Mouse (Mus musculus) gastrocnemius, postnatal 14 days (tissue): ENCODE results near the gene Gm11595. TPM values are rescaled to one million over a fixed set of nuclear protein-coding genes. Genes with fewer than 3 reads are reported as not detected.
"Not testable (repeated sequence)": the region's sequence is repeated elsewhere in the genome, so short reads cannot be mapped to it uniquely, and the experiment has no call there.

Experiments
- DNase-seq: peaks from one replicate; pipeline ENCODE4 v3.0.0; 2021; ENCODE audit warnings: mixed read lengths
- intact Hi-C: fragments of 180-260 bp; cut with DNase I; formaldehyde crosslinking; loops from one replicate; pipeline ENCODE4 v1.15.1; 2025; ENCODE audit warnings: low total_unique reads
- long read RNA-seq, 2 experiments: library from polyadenylated mRNA; stranded (forward); transcript quantifications; one replicate each; pipeline ENCODE4 v2.0.0; 2021
- total RNA-seq, 2 experiments: library from RNA; stranded (reverse); gene quantifications; 2 replicates each; pipeline ENCODE4 v1.2.3; 2021

Gene Gm11595
- total RNA-seq, result not detected
- long read RNA-seq, experiment 1, result 0 reads
- long read RNA-seq, experiment 2, result 0 reads

GRCm38 (mm10) chr11:99772813-99773212, at the start of gene Gm11595:
TSS of gene Gm11595 (minus strand) at chr11:99772913.
- DNase-seq, intact Hi-C loops: not testable (repeated sequence)

DNA sequence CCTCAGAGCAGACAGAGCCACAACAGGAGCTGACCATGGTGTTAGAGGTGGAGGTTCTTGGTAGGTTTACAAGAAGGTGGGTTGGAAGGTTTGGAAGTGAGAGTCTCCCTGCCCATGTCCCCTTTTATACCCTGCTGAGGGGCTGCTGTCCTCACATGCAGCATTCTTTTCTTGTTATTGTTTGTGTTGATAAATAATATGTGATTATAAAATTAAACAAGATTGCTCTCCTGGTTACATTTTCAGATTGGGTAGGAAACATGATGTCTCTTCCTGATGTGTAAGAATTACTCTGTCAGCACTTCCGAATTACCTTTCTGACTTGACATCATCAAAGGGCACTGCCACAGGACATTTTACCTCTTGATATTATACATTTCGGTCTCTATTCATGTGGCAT, 42.9 kb upstream of the Gm11595 start, which contains the start of gene Gm11564:
Gm11564 (minus strand) TSS at position 101 of the 400 bp plus-strand sequence.
- intact Hi-C loops, DNase-seq: not testable (repeated sequence)

DNA sequence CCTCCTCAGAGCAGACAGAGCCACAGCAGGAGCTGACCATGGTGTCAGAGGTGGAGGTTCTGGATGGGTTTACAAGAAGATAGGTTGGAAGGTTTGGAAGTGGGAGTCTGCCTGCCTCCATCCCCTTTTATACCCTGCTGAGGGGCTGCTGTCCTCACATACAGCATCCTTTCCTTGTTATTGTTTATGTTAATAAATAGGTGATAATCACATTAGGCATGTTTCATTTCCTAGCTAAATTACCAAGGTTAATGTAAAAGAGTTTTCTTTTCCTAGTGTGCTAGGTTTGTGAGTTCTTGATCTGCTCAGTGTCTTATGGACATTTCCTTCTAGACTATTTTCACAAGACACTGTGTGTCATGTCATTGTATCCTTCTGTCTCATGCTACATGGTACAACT, 37.1 kb upstream of the Gm11595 start, which contains the start of gene Krtap4-13:
Krtap4-13 (minus strand) TSS at position 101 of the 400 bp plus-strand sequence.
- DNase-seq, intact Hi-C loops: not testable (repeated sequence)

DNA sequence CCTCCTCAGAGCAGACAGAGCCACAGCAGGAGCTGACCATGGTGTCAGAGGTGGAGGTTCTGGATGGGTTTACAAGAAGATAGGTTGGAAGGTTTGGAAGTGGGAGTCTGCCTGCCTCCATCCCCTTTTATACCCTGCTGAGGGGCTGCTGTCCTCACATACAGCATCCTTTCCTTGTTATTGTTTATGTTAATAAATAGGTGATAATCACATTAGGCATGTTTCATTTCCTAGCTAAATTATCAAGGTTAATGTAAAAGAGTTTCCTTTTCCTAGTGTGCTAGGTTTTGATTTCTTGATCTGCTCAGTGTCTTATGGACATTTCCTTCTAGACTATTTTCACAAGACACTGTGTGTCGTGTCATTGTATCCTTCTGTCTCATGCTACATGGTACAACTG, 31.6 kb upstream of the Gm11595 start, which contains the start of gene Gm11554:
Gm11554 (minus strand) TSS at position 101 of the 400 bp plus-strand sequence.
- DNase-seq, intact Hi-C loops: not testable (repeated sequence)

- DNase-seq, intact Hi-C loops: not testable (repeated sequence)
Observed at GRCm38 (mm10) chr11:99798832-99799231, 26.1 kb upstream of the Gm11595 start, which contains the start of gene Gm11569. TSS of gene Gm11569 (minus strand) at chr11:99798932.

GRCm38 (mm10) chr11:99793367-99793766, 20.7 kb upstream of the Gm11595 start, which contains the start of gene Gm11596:
TSS of gene Gm11596 (minus strand) at chr11:99793467.
- intact Hi-C loops, result no loop called here
- DNase-seq, result no peak

DNA sequence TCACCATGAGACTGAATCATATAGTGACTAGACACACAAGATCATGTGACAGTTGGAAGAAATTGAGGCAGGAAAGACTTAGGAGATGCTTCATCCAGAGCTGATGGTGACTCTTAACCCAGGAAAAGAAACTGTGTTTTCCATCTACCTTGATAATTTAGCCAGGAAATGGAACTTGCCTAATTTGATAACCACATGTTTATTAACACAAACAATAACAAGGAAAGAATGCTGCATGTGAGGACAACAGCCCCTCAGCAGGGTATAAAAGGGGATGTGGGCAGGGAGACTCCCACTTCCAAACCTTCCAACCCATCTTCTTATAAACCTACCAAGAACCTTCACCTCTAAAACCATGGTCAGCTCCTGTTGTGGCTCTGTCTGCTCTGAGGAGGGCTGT, 12.2 kb upstream of the Gm11595 start, which contains the start of gene Krtap4-9:
Krtap4-9 (plus strand) TSS at position 301 of the 400 bp plus-strand sequence.
- DNase-seq, result not testable (repeated sequence)

DNA sequence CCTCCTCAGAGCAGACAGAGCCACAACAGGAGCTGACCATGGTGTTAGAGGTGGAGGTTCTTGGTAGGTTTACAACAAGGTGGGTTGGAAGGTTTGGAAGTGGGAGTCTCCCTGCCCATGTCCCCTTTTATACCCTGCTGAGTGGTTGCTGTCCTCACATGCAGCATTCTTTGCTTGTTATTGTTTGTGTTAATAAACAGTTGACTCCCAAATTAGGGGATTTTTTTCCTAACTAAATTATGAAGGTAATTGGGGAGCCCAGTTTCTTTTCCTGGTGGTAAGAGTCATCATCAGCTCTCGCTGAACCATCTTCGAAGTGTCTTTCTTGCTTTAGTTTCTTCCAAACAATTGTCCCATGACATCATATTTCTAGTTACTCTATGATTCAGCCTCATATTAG, 7.9 kb upstream of the Gm11595 start, which contains the start of gene Krtap4-8:
Krtap4-8 (minus strand) TSS at position 101 of the 400 bp plus-strand sequence.
- intact Hi-C loops, result no loop called here
- no peak for DNase-seq

More for the DNA sequence above, 12.2 kb upstream of the Gm11595 start, which contains the start of gene Krtap4-9:
- intact Hi-C loops, result not testable (repeated sequence)

- intact Hi-C loops, result no loop called here
- DNase-seq, result no peak
Observed at GRCm38 (mm10) chr11:99778401-99778800, 5.7 kb upstream of the Gm11595 start.

DNA sequence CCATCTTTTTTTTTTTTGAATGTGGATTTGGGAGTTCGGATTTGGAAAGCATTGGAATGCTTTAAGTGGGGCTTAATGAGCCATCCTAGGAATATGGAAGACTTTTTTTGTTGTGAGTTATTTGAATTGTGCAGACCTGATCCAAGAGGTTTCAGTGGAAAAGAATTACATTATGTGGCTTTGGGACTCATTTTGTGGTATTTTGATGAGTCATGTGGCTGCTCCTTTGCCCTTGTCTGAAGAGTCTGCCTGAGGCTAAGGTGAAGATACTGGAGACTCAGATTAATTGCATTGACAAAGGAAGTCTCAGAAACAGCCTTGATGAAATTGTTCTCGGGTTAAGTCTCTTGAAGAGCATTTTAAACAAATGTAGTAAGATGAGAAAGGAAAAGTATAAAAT, 4.3 kb downstream of the Gm11595 start:
- intact Hi-C loops, result no loop called here
- no peak for DNase-seq

- intact Hi-C loops, result no loop called here
- no peak for DNase-seq
Observed at GRCm38 (mm10) chr11:99758877-99759276, 13.8 kb downstream of the Gm11595 start.

DNA sequence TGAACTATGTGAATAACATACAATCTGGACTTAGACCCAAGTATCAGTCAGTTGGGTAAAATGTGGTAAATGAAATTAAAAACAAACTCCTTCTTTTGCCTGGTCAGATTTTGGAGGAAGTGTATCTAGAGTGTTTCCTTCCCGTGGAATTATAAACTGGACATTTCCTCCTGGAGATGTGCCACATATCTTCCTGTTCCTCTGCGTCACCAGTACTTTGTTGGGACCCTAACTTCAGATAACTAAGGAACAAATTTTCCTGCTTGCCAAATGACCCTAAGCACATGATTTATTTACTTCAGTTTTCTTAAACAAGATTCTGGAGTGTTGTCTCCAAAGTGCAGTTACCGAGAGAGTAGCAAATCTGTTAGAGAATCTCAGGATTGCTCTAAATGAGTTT, 28.7 kb downstream of the Gm11595 start:
- DNase-seq, result no peak
- intact Hi-C loops, result no loop called here

- intact Hi-C loops, result no loop called here
- no peak for DNase-seq
Observed at GRCm38 (mm10) chr11:99734190-99734589, 38.5 kb downstream of the Gm11595 start, which contains the start of gene Gm14180. TSS of gene Gm14180 (minus strand) at chr11:99734290.

DNA sequence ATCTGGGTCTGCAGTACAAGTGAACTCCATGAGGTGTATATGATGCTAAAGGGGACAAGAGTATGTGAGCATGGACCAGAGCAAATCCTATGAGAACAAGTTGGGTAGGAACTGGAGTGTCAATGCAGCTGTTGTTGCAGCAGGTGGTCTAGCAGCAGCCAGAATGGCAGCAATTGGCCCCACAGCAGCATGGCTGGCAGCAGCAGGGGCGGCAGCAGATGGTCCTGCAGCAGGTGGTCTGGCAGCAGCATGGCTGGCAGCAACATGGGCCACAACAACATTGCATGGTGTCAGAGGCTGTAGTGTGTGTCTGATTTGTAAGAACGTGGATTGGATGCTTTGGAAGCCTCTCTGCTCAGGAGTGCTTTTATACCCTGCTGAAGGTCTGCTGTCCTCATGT, 48.7 kb downstream of the Gm11595 start:
- intact Hi-C loops, result loop anchor here (5.0 kb wide), 1 partner anchor 37 kb away; no protein-coding TSS in a partner anchor
- DNase-seq, result no peak

Other genes with a start within 250 kb of the Gm11595 start
- gene Krt40, start 229.8 kb downstream of the Gm11595 start, total RNA-seq, result not detected
- gene Krtap3-3, start 222.0 kb downstream of the Gm11595 start, total RNA-seq, result not detected
- not detected for gene Krtap3-2, start 216.1 kb downstream of the Gm11595 start, total RNA-seq
- not detected for gene Gm11939, start 213.4 kb downstream of the Gm11595 start, total RNA-seq
- not detected for gene Krtap3-1, start 206.3 kb downstream of the Gm11595 start, total RNA-seq
- not detected for gene Krtap1-5, start 191.9 kb downstream of the Gm11595 start, total RNA-seq
- gene Krtap1-4, start 189.3 kb downstream of the Gm11595 start, total RNA-seq, result not detected
- gene Krtap1-3, start 181.6 kb downstream of the Gm11595 start, total RNA-seq, result not detected
- not detected for gene Krtap9-3, start 174.8 kb downstream of the Gm11595 start, total RNA-seq
- gene Gm11938, start 169.6 kb downstream of the Gm11595 start, total RNA-seq, result not detected
- not detected for gene Gm11937, start 162.7 kb downstream of the Gm11595 start, total RNA-seq
- gene Krtap2-4, start 158.1 kb downstream of the Gm11595 start, total RNA-seq, result not detected
- not detected for gene Gm11562, start 152.5 kb downstream of the Gm11595 start, total RNA-seq
- not detected for gene Krtap4-1, start 144.7 kb downstream of the Gm11595 start, total RNA-seq
- not detected for gene Krtap4-2, start 137.8 kb downstream of the Gm11595 start, total RNA-seq
- not detected for gene Krtap4-7, start 128.8 kb downstream of the Gm11595 start, total RNA-seq
- not detected for gene Gm11555, start 122.7 kb downstream of the Gm11595 start, total RNA-seq
- gene Gm11563, start 114.0 kb downstream of the Gm11595 start, total RNA-seq, result not detected
- not detected for gene Krtap4-6, start 107.0 kb downstream of the Gm11595 start, total RNA-seq
- not detected for gene Gm14190, start 82.2 kb downstream of the Gm11595 start, total RNA-seq
- not detected for gene Gm14180, start 38.6 kb downstream of the Gm11595 start, total RNA-seq
- not detected for gene Krtap4-8, start 7.8 kb upstream of the Gm11595 start, total RNA-seq
- gene Krtap4-9, start 12.3 kb upstream of the Gm11595 start, total RNA-seq, result not detected
- gene Gm11596, start 20.6 kb upstream of the Gm11595 start, total RNA-seq, result not detected
- not detected for gene Gm11569, start 26.0 kb upstream of the Gm11595 start, total RNA-seq
- not detected for gene Gm11554, start 31.5 kb upstream of the Gm11595 start, total RNA-seq
- not detected for gene Krtap4-13, start 37.0 kb upstream of the Gm11595 start, total RNA-seq
- gene Gm11564, start 42.8 kb upstream of the Gm11595 start, total RNA-seq, result not detected
- gene 2300003K06Rik, start 65.2 kb upstream of the Gm11595 start, total RNA-seq, result not detected
- gene Krtap4-16, start 78.7 kb upstream of the Gm11595 start, total RNA-seq, result not detected
- not detected for gene Gm11568, start 85.0 kb upstream of the Gm11595 start, total RNA-seq
- not detected for gene Gm11559, start 91.6 kb upstream of the Gm11595 start, total RNA-seq
- gene Krtap9-1, start 100.5 kb upstream of the Gm11595 start, total RNA-seq, result not detected
- gene Gm11567, start 106.3 kb upstream of the Gm11595 start, total RNA-seq, result not detected
- gene Krtap31-1, start 135.0 kb upstream of the Gm11595 start, total RNA-seq, result not detected
- not detected for gene Gm11565, start 141.8 kb upstream of the Gm11595 start, total RNA-seq
- not detected for gene Krtap31-2, start 163.4 kb upstream of the Gm11595 start, total RNA-seq
- not detected for gene Krtap9-5, start 175.6 kb upstream of the Gm11595 start, total RNA-seq
- not detected for gene Krtap29-1, start 206.1 kb upstream of the Gm11595 start, total RNA-seq
- gene Krtap16-1, start 213.7 kb upstream of the Gm11595 start, total RNA-seq, result not detected
- gene Krtap17-1, start 221.1 kb upstream of the Gm11595 start, total RNA-seq, result not detected
- gene Krt33a, start 243.3 kb upstream of the Gm11595 start, total RNA-seq, result under 1 TPM in 1 of 2 experiments, not detected in 1; 0.16 TPM